ENCODE assay signal across 8 mouse cellular contexts in genomic region chr11:96578551-96579283, GRCm38 (mm10).
A peak's percentile ranks its signal among the peaks of the same experiment; 100 is the strongest.
DNase-seq lines count a peak whose midpoint lies in the region; ATAC-seq lines count a peak whose summit lies in the region.

No protein-coding gene starts in this region.

- DNase-seq in lung, postnatal 25 days (ENCODE audit: low spot score): no peak
- DNase-seq in yolk sac, embryonic 10.5 days (ENCODE audit: low spot score): peak; percentile 57
- no peak for DNase-seq in layer of hippocampus, postnatal 10 days (ENCODE audit: low spot score in 2 of 2)
- DNase-seq in adrenal gland, postnatal 25 days: no peak
- no peak for DNase-seq in urinary bladder, adult 2 months (ENCODE audit: low spot score)

- peak overlapping the region; percentile 48 for H3K4me2 ChIP-seq in lung, embryonic 16.5 days (ENCODE audit: low read depth, low read length)
- H3K4me2 ChIP-seq in hindbrain, embryonic 13.5 days: peak overlapping the region; percentile 52
- peak overlapping the region; percentile 41 for H3K4me2 ChIP-seq in liver, embryonic 15.5 days

- no peaks in the 10 kb centered on the region for H3K36me3 ChIP-seq in lung, embryonic 16.5 days (ENCODE audit: control insufficient read depth, insufficient read depth, low read length)
- no peaks in the 10 kb centered on the region for H3K36me3 ChIP-seq in hindbrain, embryonic 13.5 days
- no peaks in the 10 kb centered on the region for H3K36me3 ChIP-seq in liver, embryonic 15.5 days (replicated peaks)

- H3K27me3 ChIP-seq in lung, embryonic 16.5 days (ENCODE audit: control insufficient read depth, insufficient read depth, low read depth, low read length): no peaks in the 10 kb centered on the region; the same call in 1 of the 2 replicates
- 0 out of 2 replicates have a peak, but pooled peaks cover 2% of the 10 kb centered on the region for H3K27me3 ChIP-seq in hindbrain, embryonic 13.5 days
- H3K27me3 ChIP-seq in liver, embryonic 15.5 days: peaks cover 19% of the 10 kb centered on the region

- no peaks in the 10 kb centered on the region for H3K9me3 ChIP-seq in lung, embryonic 16.5 days (ENCODE audit: control insufficient read depth, low read length)
- H3K9me3 ChIP-seq in hindbrain, embryonic 13.5 days: no peaks in the 10 kb centered on the region
- H3K9me3 ChIP-seq in liver, embryonic 15.5 days (replicated peaks): no peaks in the 10 kb centered on the region

- H3K27ac ChIP-seq in lung, embryonic 16.5 days (ENCODE audit: low read length): no peak overlapping the region
- peak overlapping the region; percentile 71 for H3K27ac ChIP-seq in hindbrain, embryonic 13.5 days
- H3K27ac ChIP-seq in liver, embryonic 15.5 days (replicated peaks): no peak overlapping the region

- H3K4me3 ChIP-seq in lung, embryonic 16.5 days (ENCODE audit: low read length): peak overlapping the region; percentile 27
- peak overlapping the region; percentile 28 for H3K4me3 ChIP-seq in hindbrain, embryonic 13.5 days
- H3K4me3 ChIP-seq in liver, embryonic 15.5 days (replicated peaks): peak overlapping the region; percentile 28

- ATAC-seq in lung, embryonic 16.5 days (ENCODE audit: low read depth): no peak
- 0 out of 2 replicates have a peak, but pooled peaks have one; percentile 36 for ATAC-seq in hindbrain, embryonic 13.5 days (ENCODE audit: low FRiP score)
- ATAC-seq in liver, embryonic 15.5 days (ENCODE audit: insufficient read depth): peak; percentile 25; the same call in 1 of the 2 replicates

- no peak overlapping the region for H3K9ac ChIP-seq in lung, embryonic 16.5 days (ENCODE audit: low read length)
- H3K9ac ChIP-seq in hindbrain, embryonic 13.5 days: peak overlapping the region; percentile 56; the same call in 1 of the 2 replicates
- H3K9ac ChIP-seq in liver, embryonic 15.5 days: no peak overlapping the region

- H3K4me1 ChIP-seq in lung, embryonic 16.5 days (replicated peaks; ENCODE audit: control insufficient read depth, insufficient read depth, low read length): peaks cover 3% of the 10 kb centered on the region; the same call in 1 of the 2 replicates
- H3K4me1 ChIP-seq in hindbrain, embryonic 13.5 days (replicated peaks): peaks cover 48% of the 10 kb centered on the region
- 0 out of 2 replicates have a peak, but pooled peaks cover 3% of the 10 kb centered on the region for H3K4me1 ChIP-seq in liver, embryonic 15.5 days (replicated peaks)

- WGBS in lung, embryonic 16.5 days: 6% methylated on average over 25 of the region's 25 CpGs
- 10% methylated on average over 25 of the region's 25 CpGs for WGBS in hindbrain, embryonic 13.5 days
- 28% methylated on average over 25 of the region's 25 CpGs for WGBS in liver, embryonic 15.5 days (ENCODE audit: insufficient replicate concordance)
